Mouse (Mus musculus): Measurements from ENCODE around the gene Ptgr2.

GRCm38 (mm10) chr12:84316721-84317621 lies 31.9 kb downstream of the Ptgr2 start, which contains the start of gene Zfp410:
- TF ChIP-seq CTCF (IDR thresholded peaks at IDR 0.05; ENCODE audit: low read depth) (no peak), EP300 (IDR thresholded peaks at IDR 0.05; ENCODE audit: low read depth) (no peak)

Measured in liver, postnatal 0 days (tissue).